Mouse (Mus musculus) liver, embryonic 12.5 days (tissue): ENCODE measurements around the gene Nhsl1. TPM values are rescaled to one million over a fixed set of nuclear protein-coding genes. Genes with fewer than 3 reads are reported as not detected.

Experiments
- ATAC-seq: fragments of 200-750 bp; cut with Nextera tagmentation; 2 replicates; pipeline ENCODE4 v1.8.0; 2017; ENCODE audit warnings: moderate number of reproducible peaks, mild to moderate bottlenecking, moderate library complexity
- H3K27ac ChIP-seq: fragments of 300-500 bp; sonication (generic); 2 replicates; pipeline ENCODE4 v1.5.1; 2016; ENCODE audit warnings: mild to moderate bottlenecking
- H3K27me3 ChIP-seq: fragments of 300-500 bp; sonication (generic); replicated peaks from 2 replicates; pipeline ENCODE4 v1.6.1; 2016; ENCODE audit warnings: mild to moderate bottlenecking, moderate library complexity
- H3K36me3 ChIP-seq: fragments of 300-500 bp; sonication (generic); 2 replicates; pipeline ENCODE4 v1.6.1; 2016; ENCODE audit warnings: mild to moderate bottlenecking, moderate library complexity
- H3K4me1 ChIP-seq: fragments of 300-500 bp; sonication (generic); 2 replicates; pipeline ENCODE4 v1.6.1; 2016
- H3K4me2 ChIP-seq: fragments of 300-500 bp; sonication (generic); 2 replicates; pipeline ENCODE4 v1.6.1; 2016; ENCODE audit warnings: mild to moderate bottlenecking, moderate library complexity
- H3K4me3 ChIP-seq: fragments of 300-500 bp; sonication (generic); 2 replicates; pipeline ENCODE4 v1.5.1; 2016; ENCODE audit warnings: mild to moderate bottlenecking, moderate library complexity
- H3K9ac ChIP-seq: fragments of 300-500 bp; sonication (generic); 2 replicates; pipeline ENCODE4 v1.6.1; 2016; ENCODE audit warnings: mild to moderate bottlenecking, moderate library complexity
- H3K9me3 ChIP-seq: fragments of 300-500 bp; sonication (generic); replicated peaks from 2 replicates; pipeline ENCODE4 v1.6.1; 2016; ENCODE audit warnings: mild to moderate bottlenecking, moderate library complexity
- WGBS: fragments of 180-500 bp; shearing (Covaris S2); methylation state at CpG from one replicate; pipeline ENCODE4 v1.1.7; 2016; ENCODE audit not compliant: insufficient replicate concordance; 5-methylcytosine and 5-hydroxymethylcytosine counted together
- polyA plus RNA-seq: library from polyadenylated mRNA; unstranded; fragments of >200 nt; fragmentation: Nextera tagmentation; extraction: Ambion mirVana; gene quantifications from 2 replicates; pipeline ENCODE4 v1.2.1, GENCODE M21; 2016

Nhsl1 gene
- polyA plus RNA-seq, 1 experiment from 2014 or later = 0.97 TPM

DNA sequence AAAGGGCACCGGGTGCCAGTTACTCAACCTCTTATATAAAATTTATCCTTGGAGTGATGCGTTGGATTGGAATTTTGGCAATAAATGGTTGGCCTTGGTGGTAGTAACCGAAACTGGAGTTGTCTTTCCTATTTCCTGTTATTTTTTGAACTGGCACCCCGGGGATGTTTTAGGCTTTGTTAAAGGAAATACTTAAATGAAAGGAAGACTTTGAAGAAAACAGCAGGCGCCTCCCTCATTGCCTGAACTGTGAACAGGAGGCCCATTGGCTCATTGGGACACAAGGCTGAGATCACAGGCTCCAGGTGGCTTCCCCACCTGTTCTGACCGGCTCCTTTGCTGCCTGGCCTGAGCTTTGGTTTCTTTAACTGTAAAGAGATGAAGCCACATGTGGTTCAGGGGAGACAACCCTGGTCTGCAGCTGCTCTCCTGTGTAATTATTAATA lies 187.7 kb downstream of the Nhsl1 start:
- WGBS = 69% methylated on average over 6 of the region's 6 CpGs

DNA sequence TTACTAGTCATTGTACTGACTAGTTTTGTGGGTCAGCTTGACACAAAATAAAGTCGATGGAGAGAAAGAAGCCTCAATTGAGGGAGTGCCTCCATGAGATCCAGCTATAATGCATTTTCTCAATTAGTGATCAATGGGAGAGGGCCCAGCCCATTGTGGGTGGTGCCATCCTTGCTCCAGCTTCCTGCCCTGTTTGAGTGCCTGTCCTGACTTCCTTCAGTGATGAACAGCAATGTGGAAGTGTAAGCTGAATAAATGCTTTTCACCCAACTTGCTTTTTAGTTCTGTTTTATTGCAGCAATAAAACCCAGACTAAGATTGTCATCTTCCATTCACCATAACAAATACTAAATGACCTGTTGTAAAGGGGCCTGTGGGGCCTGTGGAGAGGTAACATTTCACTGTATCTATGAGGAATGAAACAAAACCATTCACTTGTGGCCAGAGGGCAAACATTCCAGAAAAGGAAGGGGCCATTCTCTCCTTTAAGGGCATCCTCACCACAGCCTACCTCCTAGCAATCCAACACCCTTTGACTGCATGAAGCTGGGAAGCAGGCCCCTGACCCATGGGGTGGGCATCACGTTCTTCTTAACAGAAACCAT lies 189.2 kb downstream of the Nhsl1 start:
- H3K27ac ChIP-seq = no peak overlapping the region
- 42% methylated on average over 2 of the region's 2 CpGs for WGBS
- H3K36me3 ChIP-seq = no peaks in the 10 kb centered on the region
- H3K4me2 ChIP-seq = no peak overlapping the region
- no peaks in the 10 kb centered on the region for H3K4me1 ChIP-seq
- H3K9me3 ChIP-seq = no peaks in the 10 kb centered on the region
- no peaks in the 10 kb centered on the region for H3K27me3 ChIP-seq
- H3K4me3 ChIP-seq = no peak overlapping the region
- H3K9ac ChIP-seq = no peak overlapping the region
- no peak for ATAC-seq

More for the DNA sequence above, 187.7 kb downstream of the Nhsl1 start:
- H3K4me2 ChIP-seq = no peak overlapping the region
- no peaks in the 10 kb centered on the region for H3K27me3 ChIP-seq
- no peak for ATAC-seq
- H3K4me3 ChIP-seq = no peak overlapping the region
- no peaks in the 10 kb centered on the region for H3K4me1 ChIP-seq
- no peaks in the 10 kb centered on the region for H3K36me3 ChIP-seq
- no peak overlapping the region for H3K9ac ChIP-seq
- H3K9me3 ChIP-seq = no peaks in the 10 kb centered on the region
- H3K27ac ChIP-seq = no peak overlapping the region

DNA sequence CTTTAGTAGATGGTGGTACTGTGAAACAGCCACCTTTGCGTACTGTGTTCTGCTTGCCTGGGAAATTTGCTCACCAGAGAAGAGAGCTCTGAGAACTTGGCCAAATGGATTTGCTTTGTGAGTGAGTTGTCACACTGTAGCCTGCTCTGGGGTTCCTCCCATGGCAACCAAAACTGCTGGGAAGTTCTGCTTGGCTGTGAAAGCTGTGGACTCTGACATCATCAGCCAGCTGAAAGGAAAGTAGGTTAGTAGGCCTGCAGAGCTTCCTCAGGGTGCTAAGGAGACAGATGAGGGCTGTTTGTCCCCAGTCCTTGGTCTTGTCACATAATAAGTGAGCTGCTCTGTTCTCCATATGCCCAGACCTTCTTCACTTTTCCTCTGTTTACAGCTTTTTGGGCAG lies 189.8 kb downstream of the Nhsl1 start:
- H3K4me2 ChIP-seq = no peak overlapping the region
- no peak overlapping the region for H3K9ac ChIP-seq
- H3K9me3 ChIP-seq = no peaks in the 10 kb centered on the region
- no peaks in the 10 kb centered on the region for H3K4me1 ChIP-seq
- H3K27me3 ChIP-seq = no peaks in the 10 kb centered on the region
- H3K36me3 ChIP-seq = no peaks in the 10 kb centered on the region
- WGBS = 61% methylated on average over 1 of the region's 1 CpGs
- ATAC-seq = no peak
- no peak overlapping the region for H3K27ac ChIP-seq
- H3K4me3 ChIP-seq = no peak overlapping the region

DNA sequence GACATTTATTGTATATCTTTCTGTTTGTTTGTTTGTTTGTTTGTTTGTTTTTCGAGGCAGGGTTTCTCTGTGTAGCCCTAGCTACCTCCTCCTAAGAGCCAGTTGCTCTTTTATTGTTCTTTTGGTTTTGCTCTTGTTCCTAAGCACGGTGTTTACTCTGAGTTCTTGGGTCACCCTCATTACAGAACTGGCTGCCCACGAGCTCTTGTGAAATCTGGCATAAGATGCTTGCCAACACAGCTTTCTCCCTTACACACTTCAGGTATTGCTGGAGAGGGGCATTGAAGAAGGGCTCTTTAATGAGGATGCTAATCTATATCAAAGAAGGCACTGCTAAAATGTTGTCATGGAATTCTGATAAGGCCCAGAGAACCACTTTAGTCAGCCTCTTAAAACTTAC lies 191.9 kb downstream of the Nhsl1 start:
- H3K4me3 ChIP-seq = no peak overlapping the region
- H3K9ac ChIP-seq = no peak overlapping the region
- no peak for ATAC-seq
- no peak overlapping the region for H3K27ac ChIP-seq
- H3K36me3 ChIP-seq = no peaks in the 10 kb centered on the region
- no peaks in the 10 kb centered on the region for H3K4me1 ChIP-seq
- WGBS = 41% methylated on average over 3 of the region's 3 CpGs
- no peaks in the 10 kb centered on the region for H3K9me3 ChIP-seq
- H3K27me3 ChIP-seq = no peaks in the 10 kb centered on the region
- H3K4me2 ChIP-seq = no peak overlapping the region

DNA sequence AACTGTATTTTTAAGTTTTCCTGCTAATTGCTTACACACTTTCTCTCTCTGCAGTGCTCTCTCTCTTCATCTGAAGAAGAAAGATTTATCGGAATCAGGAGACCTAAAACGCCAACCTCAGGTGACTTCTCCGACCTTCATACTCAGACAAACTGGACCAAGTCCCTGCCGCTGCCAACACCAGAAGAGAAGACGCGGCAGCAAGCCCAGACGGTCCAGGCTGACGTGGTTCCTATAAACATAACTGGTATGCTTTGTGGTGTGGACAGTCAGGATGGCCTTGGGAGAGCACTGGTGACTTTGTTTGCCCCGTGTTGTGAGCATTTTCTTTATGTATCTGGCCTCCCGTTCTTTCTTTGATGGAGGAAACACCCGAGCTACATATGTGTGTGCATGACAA lies 192.7 kb downstream of the Nhsl1 start:
- no peak overlapping the region for H3K9ac ChIP-seq
- no peak for ATAC-seq
- H3K9me3 ChIP-seq = no peaks in the 10 kb centered on the region
- H3K4me2 ChIP-seq = no peak overlapping the region
- no peaks in the 10 kb centered on the region for H3K36me3 ChIP-seq
- no peak overlapping the region for H3K27ac ChIP-seq
- no peaks in the 10 kb centered on the region for H3K27me3 ChIP-seq
- no peak overlapping the region for H3K4me3 ChIP-seq
- WGBS = 74% methylated on average over 11 of the region's 11 CpGs
- no peaks in the 10 kb centered on the region for H3K4me1 ChIP-seq

DNA sequence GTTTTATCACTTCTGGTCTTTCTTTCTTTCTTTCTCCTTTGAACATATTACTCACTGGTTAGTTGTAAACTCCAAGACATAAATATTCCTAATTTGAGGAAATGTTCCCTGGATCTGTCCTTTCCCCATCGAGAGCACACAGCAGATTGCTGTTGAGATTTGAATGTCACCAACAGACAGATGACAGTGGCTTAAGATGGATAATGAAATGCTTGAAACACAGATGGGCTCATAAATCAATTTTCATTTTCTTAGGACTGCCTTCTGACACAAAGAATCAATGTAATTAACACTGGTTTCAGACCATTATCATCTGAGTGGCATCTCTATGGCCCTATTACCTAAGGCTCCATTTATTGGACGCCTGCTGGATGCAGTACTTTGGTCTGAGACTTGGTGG lies 203.8 kb downstream of the Nhsl1 start:
- H3K27me3 ChIP-seq = 0 out of 2 replicates have a peak, but pooled peaks cover 4% of the 10 kb centered on the region
- H3K4me2 ChIP-seq = no peak overlapping the region
- no peak for ATAC-seq
- H3K27ac ChIP-seq = no peak overlapping the region
- no peak overlapping the region for H3K9ac ChIP-seq
- peaks cover 3% of the 10 kb centered on the region; the same call in 1 of the 2 replicates for H3K36me3 ChIP-seq
- WGBS = 60% methylated on average over 2 of the region's 2 CpGs
- H3K9me3 ChIP-seq = no peaks in the 10 kb centered on the region
- H3K4me1 ChIP-seq = 0 out of 2 replicates have a peak, but pooled peaks cover 7% of the 10 kb centered on the region
- no peak overlapping the region for H3K4me3 ChIP-seq

DNA sequence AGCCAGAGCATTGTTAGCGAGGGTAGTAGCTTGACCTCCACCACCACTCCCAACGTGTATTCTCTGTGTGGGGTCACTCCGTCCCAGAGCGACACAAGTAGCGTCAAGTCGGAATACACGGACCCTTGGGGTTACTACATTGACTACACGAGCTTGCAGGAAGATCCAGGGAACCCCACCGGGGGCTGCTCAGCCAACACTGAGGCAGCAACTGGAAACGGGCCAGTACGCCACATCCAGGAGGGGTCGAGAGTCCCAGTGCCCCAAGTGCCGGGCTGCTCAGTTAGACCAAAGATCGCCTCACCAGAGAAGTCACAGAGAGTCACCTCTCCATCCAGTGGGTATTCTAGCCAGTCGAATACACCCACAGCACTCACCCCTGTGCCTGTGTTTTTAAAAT lies 206.5 kb downstream of the Nhsl1 start:
- Histone ChIP-seq H3K9ac (no peak overlapping the region), H3K27ac (no peak overlapping the region), H3K36me3 (peaks cover 3% of the 10 kb centered on the region; the same call in 1 of the 2 replicates), H3K4me3 (no peak overlapping the region), H3K4me2 (no peak overlapping the region), H3K4me1 (0 out of 2 replicates have a peak, but pooled peaks cover 7% of the 10 kb centered on the region), H3K27me3 (0 out of 2 replicates have a peak, but pooled peaks cover 4% of the 10 kb centered on the region), H3K9me3 (no peaks in the 10 kb centered on the region)
- no peak for ATAC-seq
- 73% methylated on average over 15 of the region's 15 CpGs for WGBS

DNA sequence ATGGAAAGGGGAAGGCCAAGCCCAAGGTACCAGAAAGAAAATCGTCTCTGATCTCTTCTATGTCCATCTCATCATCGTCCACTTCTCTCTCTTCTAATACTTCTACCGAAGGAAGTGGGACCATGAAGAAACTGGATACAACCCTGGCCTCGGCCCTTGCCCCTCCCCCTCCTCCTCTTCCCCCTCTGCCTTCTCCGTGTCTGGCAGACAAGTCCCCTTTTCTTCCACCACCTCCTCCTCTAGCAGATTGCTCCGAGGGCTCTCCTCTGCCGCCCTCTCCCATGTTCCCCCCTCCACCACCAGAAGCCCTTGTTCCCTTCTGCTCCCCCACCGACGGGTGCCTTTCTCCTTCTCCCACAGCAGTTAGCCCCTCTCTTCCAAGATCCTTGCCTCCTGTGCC lies 206.9 kb downstream of the Nhsl1 start:
- WGBS = 66% methylated on average over 9 of the region's 9 CpGs
- no peak overlapping the region for H3K27ac ChIP-seq
- H3K9me3 ChIP-seq = no peaks in the 10 kb centered on the region
- no peak for ATAC-seq
- H3K4me2 ChIP-seq = no peak overlapping the region
- no peak overlapping the region for H3K4me3 ChIP-seq
- 0 out of 2 replicates have a peak, but pooled peaks cover 4% of the 10 kb centered on the region for H3K27me3 ChIP-seq
- H3K4me1 ChIP-seq = 0 out of 2 replicates have a peak, but pooled peaks cover 7% of the 10 kb centered on the region
- H3K36me3 ChIP-seq = peaks cover 3% of the 10 kb centered on the region; the same call in 1 of the 2 replicates
- H3K9ac ChIP-seq = no peak overlapping the region

DNA sequence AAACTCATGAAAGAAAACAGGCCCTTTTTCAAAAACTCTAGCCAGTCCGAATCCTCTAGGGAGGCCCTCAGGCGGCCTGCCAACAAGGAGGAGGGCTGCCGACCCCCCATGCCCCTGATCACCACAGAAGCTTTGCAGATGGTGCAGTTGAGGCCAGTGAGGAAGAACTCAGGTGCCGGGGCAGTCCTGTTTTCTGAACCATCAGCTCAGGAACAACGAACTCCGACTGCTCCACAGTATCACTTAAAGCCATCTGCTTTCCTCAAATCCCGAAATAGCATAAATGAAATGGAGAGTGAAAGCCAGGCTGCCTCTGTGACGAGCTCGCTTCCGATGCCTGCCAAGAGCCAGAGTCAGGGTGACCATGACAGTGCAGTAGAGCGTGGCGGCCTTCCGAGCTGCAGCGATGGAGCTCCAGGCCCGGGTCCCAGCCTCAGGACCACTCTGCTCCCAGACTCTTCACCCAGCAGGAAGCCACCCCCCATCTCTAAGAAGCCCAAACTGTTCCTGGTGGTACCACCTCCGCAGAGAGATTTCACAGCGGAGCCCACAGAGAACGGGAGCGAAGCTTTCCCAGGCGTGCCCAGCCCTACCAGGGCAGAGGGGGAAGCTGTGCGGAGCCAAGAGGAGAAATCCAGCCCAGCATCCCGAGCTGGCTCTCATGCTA lies 207.5 kb downstream of the Nhsl1 start:
- H3K27me3 ChIP-seq = 0 out of 2 replicates have a peak, but pooled peaks cover 4% of the 10 kb centered on the region
- 78% methylated on average over 22 of the region's 22 CpGs for WGBS
- H3K36me3 ChIP-seq = peaks cover 7% of the 10 kb centered on the region
- H3K27ac ChIP-seq = no peak overlapping the region
- no peaks in the 10 kb centered on the region for H3K9me3 ChIP-seq
- no peak overlapping the region for H3K4me3 ChIP-seq
- no peak for ATAC-seq
- H3K4me1 ChIP-seq = 0 out of 2 replicates have a peak, but pooled peaks cover 7% of the 10 kb centered on the region
- H3K9ac ChIP-seq = no peak overlapping the region
- H3K4me2 ChIP-seq = no peak overlapping the region

DNA sequence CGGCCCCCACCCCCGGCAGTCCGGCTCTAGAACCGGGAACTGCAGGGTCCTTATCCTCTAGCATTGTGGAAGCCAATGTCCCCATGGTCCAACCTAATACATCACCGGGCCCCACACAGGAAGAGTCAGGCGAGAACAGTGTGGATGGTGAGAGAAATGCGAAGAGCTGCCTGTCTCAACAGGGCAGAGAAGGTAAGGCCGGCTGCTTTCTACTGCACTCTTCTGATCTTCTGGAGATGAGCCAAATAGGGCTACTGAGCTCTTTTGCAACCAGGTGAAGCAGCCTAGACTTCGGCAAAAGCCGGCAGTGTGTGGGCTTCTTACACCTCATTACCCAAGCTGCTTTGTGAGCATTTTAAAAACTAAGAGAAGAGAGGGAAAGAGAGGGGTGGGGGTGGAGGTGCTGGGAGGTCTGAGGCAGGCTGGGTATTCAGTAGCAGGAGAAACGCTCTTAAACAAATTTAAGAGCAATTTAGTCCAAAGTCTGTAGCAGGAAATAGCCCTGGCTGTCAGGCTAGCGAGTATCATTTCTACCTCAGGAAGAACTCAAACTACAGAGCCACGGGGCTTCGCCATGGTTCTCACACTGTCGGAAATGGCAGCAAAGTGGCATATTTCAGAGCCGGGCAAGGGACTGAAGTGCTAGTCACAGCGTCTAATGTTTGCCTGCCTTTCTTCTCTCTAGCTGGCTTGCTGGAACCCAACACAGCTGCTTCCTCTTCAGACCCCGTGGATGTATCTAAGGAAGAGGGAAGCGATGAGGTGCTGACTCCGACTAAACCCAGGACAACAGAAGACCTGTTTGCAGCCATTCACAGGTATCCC lies 208.3 kb downstream of the Nhsl1 start:
- H3K27me3 ChIP-seq = 0 out of 2 replicates have a peak, but pooled peaks cover 4% of the 10 kb centered on the region

DNA sequence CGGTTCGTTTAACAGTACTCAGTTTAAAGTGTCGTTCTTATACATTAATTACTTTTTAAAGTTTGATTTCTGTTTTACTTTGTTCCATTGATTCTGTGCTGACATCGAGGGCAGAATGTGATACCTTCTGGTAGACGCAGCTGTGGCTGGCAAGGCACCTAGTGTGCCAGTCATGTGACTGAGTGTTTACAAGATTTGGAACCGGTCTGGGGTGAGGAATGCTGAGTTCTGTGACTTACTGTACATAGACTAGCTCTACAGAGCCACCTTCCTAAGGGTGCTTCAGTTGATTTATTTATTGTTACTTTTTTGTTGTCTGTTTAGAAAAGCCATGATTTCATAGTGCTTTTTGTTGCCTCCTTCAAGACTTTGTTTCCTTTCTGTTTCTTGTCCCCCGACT lies 209.0 kb downstream of the Nhsl1 start:
- ATAC-seq = no peak
- Histone ChIP-seq H3K27me3 (0 out of 2 replicates have a peak, but pooled peaks cover 4% of the 10 kb centered on the region), H3K4me3 (no peak overlapping the region), H3K9me3 (no peaks in the 10 kb centered on the region), H3K36me3 (peaks cover 12% of the 10 kb centered on the region), H3K9ac (no peak overlapping the region), H3K27ac (no peak overlapping the region), H3K4me2 (no peak overlapping the region), H3K4me1 (0 out of 2 replicates have a peak, but pooled peaks cover 7% of the 10 kb centered on the region)
- 65% methylated on average over 7 of the region's 7 CpGs for WGBS

More for the DNA sequence above, 208.3 kb downstream of the Nhsl1 start:
- no peaks in the 10 kb centered on the region for H3K9me3 ChIP-seq
- H3K27ac ChIP-seq = no peak overlapping the region
- no peak overlapping the region for H3K4me3 ChIP-seq
- H3K4me2 ChIP-seq = no peak overlapping the region
- no peak overlapping the region for H3K9ac ChIP-seq
- peaks cover 12% of the 10 kb centered on the region for H3K36me3 ChIP-seq
- 55% methylated on average over 20 of the region's 20 CpGs for WGBS
- 0 out of 2 replicates have a peak, but pooled peaks cover 7% of the 10 kb centered on the region for H3K4me1 ChIP-seq
- no peak for ATAC-seq
